Mouse (Mus musculus) kidney, adult 11 months (tissue): Measurements from ENCODE around the gene Tnpo1.
"Not testable (repeated sequence)": the region's sequence is repeated elsewhere in the genome, so short reads cannot be mapped to it uniquely, and the experiment has no call there.

Source experiments
- DNase-seq: peaks from one replicate; pipeline ENCODE4 v3.0.0; 2022

The Tnpo1 gene

GRCm38 (mm10) chr13:98816981-98817660, 109.1 kb downstream of the Tnpo1 start:
- not testable (repeated sequence) for DNase-seq

GRCm38 (mm10) chr13:98816571-98816970, 109.6 kb downstream of the Tnpo1 start:
- DNase-seq: no peak

- peak; percentile 100 for DNase-seq
These were observed 110.9 kb downstream of the Tnpo1 start, which contains the start of gene Fcho2 for GRCm38 (mm10) chr13:98815147-98815785. Gene Fcho2 (minus strand): TSS chr13:98815449.

- DNase-seq: peak; percentile 59
These were observed 111.7 kb downstream of the Tnpo1 start for GRCm38 (mm10) chr13:98814275-98815040.

- no peak for DNase-seq
These were observed 112.4 kb downstream of the Tnpo1 start for GRCm38 (mm10) chr13:98813596-98814274.

GRCm38 (mm10) chr13:98813167-98813566, 113.0 kb downstream of the Tnpo1 start:
- DNase-seq: no peak

- no peak for DNase-seq
These were observed 113.9 kb downstream of the Tnpo1 start for GRCm38 (mm10) chr13:98812285-98812684.

GRCm38 (mm10) chr13:98810143-98810542, 116.0 kb downstream of the Tnpo1 start:
- DNase-seq: no peak

GRCm38 (mm10) chr13:98809087-98809486, 117.1 kb downstream of the Tnpo1 start:
- no peak for DNase-seq

- no peak for DNase-seq
These were observed 121.7 kb downstream of the Tnpo1 start for GRCm38 (mm10) chr13:98804480-98804879.

GRCm38 (mm10) chr13:98803699-98804098, 122.5 kb downstream of the Tnpo1 start:
- DNase-seq: no peak

- no peak for DNase-seq
These were observed 123.2 kb downstream of the Tnpo1 start for GRCm38 (mm10) chr13:98802957-98803356.

GRCm38 (mm10) chr13:98795511-98795910, 130.7 kb downstream of the Tnpo1 start:
- DNase-seq: no peak

GRCm38 (mm10) chr13:98792864-98793263, 133.3 kb downstream of the Tnpo1 start:
- no peak for DNase-seq

GRCm38 (mm10) chr13:98791693-98792092, 134.5 kb downstream of the Tnpo1 start:
- no peak for DNase-seq
